Comparison of ENCODE assay signal across 21 mouse cellular contexts in the genomic region with DNA sequence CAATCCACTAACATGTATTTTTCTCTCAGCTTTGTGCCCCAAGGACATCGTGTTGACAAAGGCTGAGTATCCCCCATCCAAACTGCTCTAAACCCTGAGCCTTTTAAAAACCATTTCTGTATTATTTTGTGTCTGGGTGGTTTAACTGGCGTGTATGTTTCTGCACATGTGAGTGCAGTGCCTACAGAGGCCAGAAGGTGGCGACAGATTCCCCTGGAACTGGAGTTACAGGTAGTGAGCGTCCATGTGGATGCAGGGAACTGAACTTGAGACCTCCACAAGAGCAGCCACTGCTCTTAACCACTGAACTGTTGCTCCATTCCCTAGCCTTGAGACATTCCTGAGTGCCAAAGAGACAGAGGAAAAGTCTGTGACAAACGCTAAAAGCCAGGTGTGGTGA.
DNase-seq lines count a peak whose midpoint lies in the region; TF ChIP-seq lines count a peak whose summit lies in the region.
"Had no signal": no experiment of that assay in that cellular context is flagged by ENCODE, and none has a peak within 500 bp of the region (broad histone marks: within the 10 kb centered on the region; RNA-seq: fewer than 3 reads in every experiment).

No protein-coding gene starts in this region.

- no peak overlapping the region for H3K4me3 ChIP-seq in left cerebral cortex, adult 2 months
- H3K4me3 ChIP-seq: embryonic facial prominence, embryonic 12.5 days; erythroblast, embryonic 14.5 days; heart, embryonic 10.5 days; hindbrain, embryonic 10.5 days; limb, embryonic 12.5 days; liver, embryonic 15.5 days had no signal

- H3K27ac ChIP-seq in left cerebral cortex, adult 2 months = no peak overlapping the region
- H3K27ac ChIP-seq: embryonic facial prominence, embryonic 12.5 days; heart, embryonic 10.5 days; hindbrain, embryonic 10.5 days; limb, embryonic 12.5 days; liver, embryonic 15.5 days had no signal

- intact Hi-C loops in left cerebral cortex, adult 2 months (cut with DNase I) = no loop called here
- intact Hi-C loops in left cerebral cortex, postnatal 10 days (cut with DNase I) = no loop called here

- no peak for DNase-seq in left cerebral cortex, adult 2 months (ENCODE audit: extremely low spot score in 1 of 2, low spot score in 2 of 2)
- no peak for DNase-seq in left cerebral cortex, postnatal 10 days (ENCODE audit: extremely low spot score in 1 of 2, low spot score in 2 of 2)
- DNase-seq in 3T3-L1 (ENCODE audit: low read depth, low spot score) (peak; percentile 7), 416B (ENCODE audit: low read depth) (peak; percentile 0), R1 (ENCODE audit: low read depth, low spot score) (peak; percentile 78)
- DNase-seq in urinary bladder, postnatal 10 days (ENCODE audit: low spot score) = no peak
- DNase-seq in ovary, postnatal 10 days (ENCODE audit: low spot score) = no peak
- DNase-seq: adrenal gland, postnatal 10 days; cerebellum, adult 9-11 months; gastrocnemius, postnatal 36 days; kidney, adult 9 months; kidney, postnatal 25 days; lung, postnatal 36 days; retina, postnatal 1 day; thymus, adult 2 months had no signal

- peak; percentile 22 for TF ChIP-seq CTCF in left cerebral cortex, adult 2 months (IDR thresholded peaks at IDR 0.05)

Comparison
In these comparisons a context has a peak if more than half of its experiments do, and no peak if none do; other contexts are left out.
1. DNase-seq: peak in 3T3-L1 (single experiment), 416B (single experiment) and R1 (single experiment); none in left cerebral cortex, adult 2 months (0 of 2), left cerebral cortex, postnatal 10 days (0 of 2), urinary bladder, postnatal 10 days (single experiment) and ovary, postnatal 10 days (single experiment).